Mouse (Mus musculus): ENCODE measurements around the gene Bora.

DNA sequence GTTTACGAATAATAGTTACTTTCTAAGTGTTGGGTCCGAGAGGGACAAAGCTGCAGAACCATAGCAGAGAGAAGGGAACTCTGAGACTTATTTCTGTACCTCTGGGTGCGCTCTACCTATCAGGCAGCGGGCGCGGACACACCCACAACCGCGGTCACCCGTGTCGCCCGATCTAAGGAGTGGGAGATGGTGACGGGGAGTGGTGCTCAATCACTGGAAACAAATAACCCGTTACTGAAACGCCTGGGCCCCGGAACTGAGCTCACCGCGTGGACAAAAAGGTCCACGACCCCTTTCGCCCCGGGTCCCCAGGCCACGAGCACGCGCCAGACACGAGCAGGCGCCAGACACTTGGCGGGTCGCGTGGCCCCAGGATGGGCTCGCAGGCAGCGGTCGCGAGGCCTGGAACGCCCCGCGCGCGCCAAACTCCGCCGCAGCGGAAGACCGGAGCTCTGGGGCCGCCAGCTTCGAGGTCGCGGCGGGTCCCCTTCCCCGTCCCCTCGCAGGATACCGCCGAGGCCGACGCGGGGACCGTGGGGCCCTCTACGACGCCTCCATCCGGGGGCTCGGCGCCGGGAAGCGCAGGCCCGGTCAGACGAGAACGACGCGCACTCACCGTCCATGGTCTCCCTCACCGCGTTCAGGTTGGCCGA, 518 bp upstream of the Bora start:
- TF ChIP-seq CTCF (IDR thresholded peaks at IDR 0.05; ENCODE audit: extremely low read depth, insufficient read depth, insufficient read length, insufficient replicate concordance) = no peak
- TF ChIP-seq POLR2A (IDR thresholded peaks at IDR 0.05; ENCODE audit: low read depth, low read length) = no peak
